Mouse (Mus musculus) left cerebral cortex, postnatal 25 days (tissue): ENCODE measurements around the gene Rc3h1. TPM values are rescaled to one million over a fixed set of nuclear protein-coding genes. Genes with fewer than 3 reads are reported as not detected.
"Not testable (repeated sequence)": the region's sequence is repeated elsewhere in the genome, so short reads cannot be mapped to it uniquely, and the experiment has no call there.

Source experiments
- DNase-seq, 2 experiments: peaks; one replicate each; pipeline ENCODE4 v3.0.0; 2022; ENCODE audit warnings: low spot score in 2 of 2, mixed read lengths in 1 of 2
- intact Hi-C: fragments of 180-260 bp; cut with DNase I; formaldehyde crosslinking; loops from one replicate; pipeline ENCODE4 v1.15.1; 2025
- total RNA-seq, 2 experiments: library from RNA; stranded (reverse); gene quantifications; 2 replicates each; pipeline ENCODE4 v1.2.3; 2021

Rc3h1 gene
- total RNA-seq, 2 experiments from 2014 or later = 40.3 to 46.4 TPM

- intact Hi-C loops = loop anchor here (2.0 kb wide), 1 partner anchor 191 kb away; no protein-coding TSS in a partner anchor
- peak; percentile 11 to 34 for DNase-seq
These were observed 27.8 kb downstream of the Rc3h1 start for GRCm38 (mm10) chr1:160933896-160934482.

- DNase-seq = peak in 1 of 2 experiments; percentile 35
- intact Hi-C loops = loop anchor here (2.0 kb wide), 1 partner anchor 193 kb away; no protein-coding TSS in a partner anchor
These were observed 29.3 kb downstream of the Rc3h1 start for GRCm38 (mm10) chr1:160935551-160935950.

GRCm38 (mm10) chr1:160963199-160963598 lies 57.0 kb downstream of the Rc3h1 start:
- no peak for DNase-seq
- intact Hi-C loops = loop anchor here (10.0 kb wide), 1 partner anchor 232 kb away; no protein-coding TSS in a partner anchor

GRCm38 (mm10) chr1:160967268-160967667 lies 61.0 kb downstream of the Rc3h1 start:
- no peak for DNase-seq

GRCm38 (mm10) chr1:160968643-160969042 lies 62.4 kb downstream of the Rc3h1 start:
- DNase-seq = peak in 1 of 2 experiments; percentile 14
- intact Hi-C loops = loop anchor here (5.0 to 10.0 kb wide), 2 partner anchors 64 to 226 kb away; partner anchors contain the start of gene Zbtb37

More at GRCm38 (mm10) chr1:160967268-160967667, 61.0 kb downstream of the Rc3h1 start:
- intact Hi-C loops = loop anchor here (5.0 to 10.0 kb wide), 2 partner anchors 65 to 228 kb away; partner anchors contain the start of gene Zbtb37

GRCm38 (mm10) chr1:160978071-160978735 lies 72.0 kb downstream of the Rc3h1 start, which contains the start of gene Serpinc1:
Gene Serpinc1 (plus strand): TSS chr1:160978585.
- no peak for DNase-seq
- intact Hi-C loops = no loop called here

GRCm38 (mm10) chr1:160980021-160980420 lies 73.8 kb downstream of the Rc3h1 start:
- intact Hi-C loops = no loop called here

GRCm38 (mm10) chr1:160980537-160981234 lies 74.5 kb downstream of the Rc3h1 start:
- DNase-seq = no peak
- intact Hi-C loops = no loop called here

More at GRCm38 (mm10) chr1:160980021-160980420, 73.8 kb downstream of the Rc3h1 start:
- no peak for DNase-seq

- no peak for DNase-seq
- intact Hi-C loops = no loop called here
These were observed 75.1 kb downstream of the Rc3h1 start for GRCm38 (mm10) chr1:160981337-160981736.

- DNase-seq = no peak
- intact Hi-C loops = no loop called here
These were observed 76.7 kb downstream of the Rc3h1 start for GRCm38 (mm10) chr1:160982887-160983286.

- intact Hi-C loops, DNase-seq: not testable (repeated sequence)
These were observed 78.5 kb downstream of the Rc3h1 start for GRCm38 (mm10) chr1:160984731-160985130.

- intact Hi-C loops = no loop called here
- DNase-seq = no peak
These were observed 79.3 kb downstream of the Rc3h1 start for GRCm38 (mm10) chr1:160985477-160985876.

- no peak for DNase-seq
- intact Hi-C loops = no loop called here
These were observed 80.8 kb downstream of the Rc3h1 start for GRCm38 (mm10) chr1:160986881-160987635.

GRCm38 (mm10) chr1:160989395-160989794 lies 83.2 kb downstream of the Rc3h1 start:
- intact Hi-C loops = no loop called here
- no peak for DNase-seq

GRCm38 (mm10) chr1:160993851-160994250 lies 87.6 kb downstream of the Rc3h1 start:
- no peak for DNase-seq
- intact Hi-C loops = no loop called here

GRCm38 (mm10) chr1:161004942-161005341 lies 98.7 kb downstream of the Rc3h1 start:
- intact Hi-C loops = no loop called here
- DNase-seq = no peak

- intact Hi-C loops = no loop called here
- no peak for DNase-seq
These were observed 99.3 kb downstream of the Rc3h1 start for GRCm38 (mm10) chr1:161005526-161005925.

- intact Hi-C loops = no loop called here
- DNase-seq = no peak
These were observed 100.3 kb downstream of the Rc3h1 start for GRCm38 (mm10) chr1:161006471-161006870.

GRCm38 (mm10) chr1:161008038-161008437 lies 101.8 kb downstream of the Rc3h1 start:
- intact Hi-C loops = no loop called here
- no peak for DNase-seq
